Mouse (Mus musculus): Measurements from ENCODE around the gene Tubb4b. TPM values are rescaled to one million over a fixed set of nuclear protein-coding genes. Genes with fewer than 3 reads are reported as not detected.

Tubb4b gene
- polyA plus RNA-seq, 1 experiment from 2014 or later, result 395 TPM

- Histone ChIP-seq H3K4me1 (ENCODE audit: control insufficient read depth in 2 of 2, insufficient read depth in 2 of 2, low read length in 2 of 2) (peaks cover 5 to 16% of the 10 kb centered on the region in 2 experiments), H3K4me2 (ENCODE audit: low read length) (peak overlapping the region; percentile 74), H3K27me3 (ENCODE audit: control insufficient read depth, insufficient read depth, low read length) (0 out of 2 replicates have a peak, but pooled peaks cover 3% of the 10 kb centered on the region), H3K27ac (replicated peaks in 1 of 2; ENCODE audit: control insufficient read depth in 1 of 2, insufficient read depth in 1 of 2, low read depth in 2 of 2, low read length in 2 of 2) (peak overlapping the region; percentile 73 to 84), H3K36me3 (ENCODE audit: control insufficient read depth, insufficient read depth, low read length) (peaks cover 40% of the 10 kb centered on the region), H3K9ac (ENCODE audit: low read length) (peak overlapping the region; percentile 92), H3K4me3 (ENCODE audit: control insufficient read depth in 1 of 2, insufficient read depth in 1 of 2, low read depth in 1 of 2, low read length in 2 of 2) (peak overlapping the region; percentile 86 to 87), H3K9me3 (ENCODE audit: control insufficient read depth, low read length) (no peaks in the 10 kb centered on the region)
- peak; percentile 10; the same call in 1 of the 2 replicates for ATAC-seq (ENCODE audit: insufficient number of reproducible peaks, insufficient read depth, low FRiP score, low read depth)
- under 1% methylated on average over 24 of the region's 24 CpGs for WGBS
Observed at GRCm38 (mm10) chr2:25210686-25211085, 13.8 kb downstream of the Tubb4b start.

- Histone ChIP-seq H3K4me2 (ENCODE audit: low read length) (no peak overlapping the region), H3K4me1 (ENCODE audit: control insufficient read depth in 2 of 2, insufficient read depth in 2 of 2, low read length in 2 of 2) (peaks cover 5 to 16% of the 10 kb centered on the region in 2 experiments), H3K27me3 (ENCODE audit: control insufficient read depth, insufficient read depth, low read length) (no peaks in the 10 kb centered on the region), H3K27ac (replicated peaks in 1 of 2; ENCODE audit: control insufficient read depth in 1 of 2, insufficient read depth in 1 of 2, low read depth in 2 of 2, low read length in 2 of 2) (no peak overlapping the region), H3K36me3 (ENCODE audit: control insufficient read depth, insufficient read depth, low read length) (peaks cover 71% of the 10 kb centered on the region), H3K9me3 (ENCODE audit: control insufficient read depth, low read length) (no peaks in the 10 kb centered on the region), H3K4me3 (ENCODE audit: control insufficient read depth in 1 of 2, insufficient read depth in 1 of 2, low read depth in 1 of 2, low read length in 2 of 2) (no peak overlapping the region), H3K9ac (ENCODE audit: low read length) (no peak overlapping the region)
- 68% methylated on average over 1 of the region's 1 CpGs for WGBS
- ATAC-seq (ENCODE audit: insufficient number of reproducible peaks, insufficient read depth, low FRiP score, low read depth), result no peak
Observed at GRCm38 (mm10) chr2:25207593-25207992, 16.9 kb downstream of the Tubb4b start.

GRCm38 (mm10) chr2:25203631-25204214, 20.8 kb downstream of the Tubb4b start:
- Histone ChIP-seq H3K27me3 (ENCODE audit: control insufficient read depth, insufficient read depth, low read length) (no peaks in the 10 kb centered on the region), H3K4me1 (ENCODE audit: control insufficient read depth in 2 of 2, insufficient read depth in 2 of 2, low read length in 2 of 2) (no peaks in the 10 kb centered on the region; a peak in 1 of 4 replicates), H3K9ac (ENCODE audit: low read length) (no peak overlapping the region), H3K4me3 (ENCODE audit: control insufficient read depth in 1 of 2, insufficient read depth in 1 of 2, low read depth in 1 of 2, low read length in 2 of 2) (no peak overlapping the region), H3K27ac (replicated peaks in 1 of 2; ENCODE audit: control insufficient read depth in 1 of 2, insufficient read depth in 1 of 2, low read depth in 2 of 2, low read length in 2 of 2) (no peak overlapping the region), H3K4me2 (ENCODE audit: low read length) (no peak overlapping the region), H3K36me3 (ENCODE audit: control insufficient read depth, insufficient read depth, low read length) (peaks cover 98% of the 10 kb centered on the region), H3K9me3 (ENCODE audit: control insufficient read depth, low read length) (no peaks in the 10 kb centered on the region)
- 58% methylated on average over 4 of the region's 4 CpGs for WGBS
- no peak for ATAC-seq (ENCODE audit: insufficient number of reproducible peaks, insufficient read depth, low FRiP score, low read depth)

- peaks cover 75% of the 10 kb centered on the region for H3K36me3 ChIP-seq (ENCODE audit: control insufficient read depth, insufficient read depth, low read length)
- H3K9me3 ChIP-seq (ENCODE audit: control insufficient read depth, low read length), result no peaks in the 10 kb centered on the region
Observed at GRCm38 (mm10) chr2:25200631-25201030, 23.9 kb downstream of the Tubb4b start.

GRCm38 (mm10) chr2:25197946-25198345, 26.6 kb downstream of the Tubb4b start:
- no peak for ATAC-seq (ENCODE audit: insufficient number of reproducible peaks, insufficient read depth, low FRiP score, low read depth)
- H3K36me3 ChIP-seq (ENCODE audit: control insufficient read depth, insufficient read depth, low read length), result peaks cover 48% of the 10 kb centered on the region
- peak overlapping the region; percentile 36 to 82 for H3K27ac ChIP-seq (replicated peaks in 1 of 2; ENCODE audit: control insufficient read depth in 1 of 2, insufficient read depth in 1 of 2, low read depth in 2 of 2, low read length in 2 of 2)
- no peaks in the 10 kb centered on the region for H3K9me3 ChIP-seq (ENCODE audit: control insufficient read depth, low read length)
- H3K4me2 ChIP-seq (ENCODE audit: low read length), result no peak overlapping the region
- H3K4me1 ChIP-seq (ENCODE audit: control insufficient read depth in 2 of 2, insufficient read depth in 2 of 2, low read length in 2 of 2), result peaks cover 9 to 26% of the 10 kb centered on the region in 2 experiments; a peak in 3 of 4 replicates
- H3K4me3 ChIP-seq (ENCODE audit: control insufficient read depth in 1 of 2, insufficient read depth in 1 of 2, low read depth in 1 of 2, low read length in 2 of 2), result no peak overlapping the region
- H3K27me3 ChIP-seq (ENCODE audit: control insufficient read depth, insufficient read depth, low read length), result peaks cover 5% of the 10 kb centered on the region
- H3K9ac ChIP-seq (ENCODE audit: low read length), result no peak overlapping the region

More at GRCm38 (mm10) chr2:25200631-25201030, 23.9 kb downstream of the Tubb4b start:
- H3K4me2 ChIP-seq (ENCODE audit: low read length), result no peak overlapping the region
- 90% methylated on average over 2 of the region's 2 CpGs for WGBS
- no peak for ATAC-seq (ENCODE audit: insufficient number of reproducible peaks, insufficient read depth, low FRiP score, low read depth)
- no peak overlapping the region for H3K4me3 ChIP-seq (ENCODE audit: control insufficient read depth in 1 of 2, insufficient read depth in 1 of 2, low read depth in 1 of 2, low read length in 2 of 2)
- no peak overlapping the region for H3K9ac ChIP-seq (ENCODE audit: low read length)
- peaks cover 6 to 13% of the 10 kb centered on the region in 2 experiments; a peak in 3 of 4 replicates for H3K4me1 ChIP-seq (ENCODE audit: control insufficient read depth in 2 of 2, insufficient read depth in 2 of 2, low read length in 2 of 2)
- H3K27ac ChIP-seq (replicated peaks in 1 of 2; ENCODE audit: control insufficient read depth in 1 of 2, insufficient read depth in 1 of 2, low read depth in 2 of 2, low read length in 2 of 2), result no peak overlapping the region
- H3K27me3 ChIP-seq (ENCODE audit: control insufficient read depth, insufficient read depth, low read length), result no peaks in the 10 kb centered on the region; the same call in 1 of the 2 replicates

GRCm38 (mm10) chr2:25197191-25197590, 27.3 kb downstream of the Tubb4b start:
- Histone ChIP-seq H3K4me3 (ENCODE audit: control insufficient read depth in 1 of 2, insufficient read depth in 1 of 2, low read depth in 1 of 2, low read length in 2 of 2) (no peak overlapping the region), H3K9me3 (ENCODE audit: control insufficient read depth, low read length) (no peaks in the 10 kb centered on the region), H3K9ac (ENCODE audit: low read length) (no peak overlapping the region), H3K4me2 (ENCODE audit: low read length) (peak overlapping the region; percentile 72), H3K27me3 (ENCODE audit: control insufficient read depth, insufficient read depth, low read length) (peaks cover 5% of the 10 kb centered on the region), H3K36me3 (ENCODE audit: control insufficient read depth, insufficient read depth, low read length) (peaks cover 41% of the 10 kb centered on the region), H3K27ac (replicated peaks in 1 of 2; ENCODE audit: control insufficient read depth in 1 of 2, insufficient read depth in 1 of 2, low read depth in 2 of 2, low read length in 2 of 2) (peak overlapping the region; percentile 75 to 82), H3K4me1 (ENCODE audit: control insufficient read depth in 2 of 2, insufficient read depth in 2 of 2, low read length in 2 of 2) (peaks cover 9 to 26% of the 10 kb centered on the region in 2 experiments; a peak in 3 of 4 replicates)
- WGBS, result 24% methylated on average over 2 of the region's 2 CpGs
- no peak for ATAC-seq (ENCODE audit: insufficient number of reproducible peaks, insufficient read depth, low FRiP score, low read depth)

GRCm38 (mm10) chr2:25196172-25196954, 28.1 kb downstream of the Tubb4b start, which contains the start of gene Tor4a:
TSS of gene Tor4a (minus strand) at chr2:25196886.
- Histone ChIP-seq H3K9me3 (ENCODE audit: control insufficient read depth, low read length) (no peaks in the 10 kb centered on the region), H3K4me3 (ENCODE audit: control insufficient read depth in 1 of 2, insufficient read depth in 1 of 2, low read depth in 1 of 2, low read length in 2 of 2) (peak within 1 kb of the TSS; percentile 35 to 42), H3K4me1 (ENCODE audit: control insufficient read depth in 2 of 2, insufficient read depth in 2 of 2, low read length in 2 of 2) (peaks cover 9 to 26% of the 10 kb centered on the region in 2 experiments; a peak in 3 of 4 replicates), H3K27me3 (ENCODE audit: control insufficient read depth, insufficient read depth, low read length) (peaks cover 5% of the 10 kb centered on the region), H3K4me2 (ENCODE audit: low read length) (peak within 1 kb of the TSS; percentile 72), H3K9ac (ENCODE audit: low read length) (peak within 1 kb of the TSS; percentile 66), H3K27ac (replicated peaks in 1 of 2; ENCODE audit: control insufficient read depth in 1 of 2, insufficient read depth in 1 of 2, low read depth in 2 of 2, low read length in 2 of 2) (peak within 1 kb of the TSS; percentile 75 to 82), H3K36me3 (ENCODE audit: control insufficient read depth, insufficient read depth, low read length) (peaks cover 33% of the 10 kb centered on the region)
- ATAC-seq (ENCODE audit: insufficient number of reproducible peaks, insufficient read depth, low FRiP score, low read depth), result peak; percentile 75
- 7% methylated on average over 8 of the region's 8 CpGs for WGBS

Data from heart, embryonic 14.5 days (tissue).